Mouse (Mus musculus): ENCODE measurements at regions not wholly inside any gene's neighbourhood (a gene's known extent, or its start where the extent isn't known, plus 50 kb on each side); places are given as distances from the start of the nearest gene placed in this dataset.

GRCm38 (mm10) chr16:29847059-29847458, 217.1 kb upstream of the Hes1 start:
- TF ChIP-seq CTCF (IDR thresholded peaks at IDR 0.05; ENCODE audit: borderline replicate concordance, extremely low read depth, insufficient read depth, insufficient read length): no peak
- no peak for TF ChIP-seq POLR2A (IDR thresholded peaks at IDR 0.05; ENCODE audit: borderline replicate concordance, extremely low read depth, insufficient read depth, insufficient read length, poor library complexity, severe bottlenecking)

All from brain, embryonic 14.5 days (tissue).